Mouse (Mus musculus) small intestine, adult 2 months (tissue): ENCODE data around the gene Klk13. TPM values are rescaled to one million over a fixed set of nuclear protein-coding genes. Genes with fewer than 3 reads are reported as not detected.
"Not testable (repeated sequence)": the region's sequence is repeated elsewhere in the genome, so short reads cannot be mapped to it uniquely, and the experiment has no call there.

Experiments
- H3K27ac ChIP-seq: fragments of 200-500 bp; 2 replicates; pipeline ENCODE4 v1.5.1; 2012; ENCODE audit warnings: low read depth, low read length, control low read depth, inconsistent platforms; ENCODE audit not compliant: insufficient read depth
- H3K27me3 ChIP-seq: fragments of 200-500 bp; 2 replicates; pipeline ENCODE4 v1.6.1; 2012; ENCODE audit warnings: mild to moderate bottlenecking, moderate library complexity, low read length, inconsistent platforms; ENCODE audit not compliant: control insufficient read depth, insufficient read depth
- H3K36me3 ChIP-seq: fragments of 200-500 bp; 2 replicates; pipeline ENCODE4 v1.6.1; 2012; ENCODE audit warnings: mild to moderate bottlenecking, low read length, control low read depth, inconsistent platforms; ENCODE audit not compliant: control insufficient read depth, insufficient read depth
- H3K4me1 ChIP-seq: fragments of 200-500 bp; 2 replicates; pipeline ENCODE4 v1.6.1; 2012; ENCODE audit warnings: low read length, inconsistent platforms, mixed read lengths; ENCODE audit not compliant: control insufficient read depth, insufficient read depth, insufficient read length
- H3K4me3 ChIP-seq: fragments of 200-500 bp; 2 replicates; pipeline ENCODE4 v1.5.1; 2012; ENCODE audit warnings: low read depth, mild to moderate bottlenecking, control low read depth, inconsistent platforms, low read length, moderate library complexity
- CTCF ChIP-seq: fragments of 200-500 bp; IDR thresholded peaks from 2 replicates; pipeline ENCODE4 v1.5.1; 2012; ENCODE audit warnings: low read depth, mild to moderate bottlenecking, control low read depth, inconsistent platforms, low read length, moderate library complexity, mixed read lengths; ENCODE audit not compliant: insufficient replicate concordance, insufficient read length; ENCODE audit errors: extremely low read depth
- POLR2A ChIP-seq: fragments of 200-500 bp; IDR thresholded peaks from 2 replicates; pipeline ENCODE4 v1.6.1; 2012; ENCODE audit warnings: low read depth, mild to moderate bottlenecking, control low read depth, inconsistent platforms, low read length, moderate library complexity
- WGBS: fragments of 180-500 bp; shearing (Covaris S2); methylation state at CpG from one replicate; pipeline ENCODE4 v1.1.7; 2018; 5-methylcytosine and 5-hydroxymethylcytosine counted together
- polyA plus RNA-seq: library from polyadenylated mRNA; depleted of rRNA; stranded (reverse); fragments of >200 nt; gene quantifications from 2 replicates; pipeline ENCODE4 v1.2.3, GENCODE M21; 2012

Klk13 gene
- polyA plus RNA-seq, 1 experiment: not detected

DNA sequence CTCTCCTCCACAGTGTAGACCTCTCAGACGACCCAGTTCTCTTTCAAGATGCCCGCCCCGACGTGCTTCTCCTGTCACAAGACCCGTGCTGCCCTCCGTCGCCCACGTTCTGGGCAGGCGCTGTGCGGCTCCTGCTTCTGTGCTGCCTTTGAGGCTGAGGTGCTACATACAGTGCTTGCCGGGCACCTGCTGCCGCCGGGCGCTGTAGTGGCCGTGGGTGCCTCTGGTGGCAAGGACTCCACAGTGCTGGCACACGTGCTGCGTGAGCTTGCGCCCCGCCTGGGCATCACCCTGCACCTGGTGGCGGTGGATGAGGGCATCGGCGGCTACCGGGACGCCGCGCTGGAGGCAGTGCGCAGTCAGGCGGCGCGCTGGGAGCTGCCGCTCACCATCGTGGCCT is 37.3 kb upstream of the Klk13 start:
- Histone ChIP-seq H3K36me3 (peaks cover 31% of the 10 kb centered on the region), H3K4me3 (no peak overlapping the region), H3K27ac (no peak overlapping the region), H3K27me3 (no peaks in the 10 kb centered on the region), H3K4me1 (peaks cover 5% of the 10 kb centered on the region)
- 96% methylated on average over 32 of the region's 32 CpGs for WGBS
- TF ChIP-seq POLR2A (no peak), CTCF (no peak)

DNA sequence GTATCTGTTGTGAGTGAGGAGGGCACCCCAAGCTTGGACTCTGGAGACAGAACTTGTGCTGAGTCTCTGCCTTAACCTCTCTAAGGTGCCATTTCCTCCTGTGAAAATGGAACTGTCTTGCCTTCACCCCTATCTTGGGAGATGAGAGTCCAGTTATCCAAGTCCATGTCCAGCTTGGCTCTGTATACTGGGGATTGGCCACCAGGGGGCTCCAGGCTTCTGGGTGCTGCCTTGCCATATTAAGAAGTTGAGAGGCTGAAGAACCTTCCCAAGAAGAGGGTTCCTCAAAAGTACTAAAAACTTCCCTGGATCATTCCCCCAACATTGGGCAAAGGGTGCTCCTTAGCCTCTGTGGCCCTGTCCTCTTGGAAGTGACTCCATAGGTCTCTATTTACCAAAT is 33.9 kb upstream of the Klk13 start:
- H3K4me3 ChIP-seq: no peak overlapping the region
- H3K36me3 ChIP-seq: peaks cover 31% of the 10 kb centered on the region
- no peaks in the 10 kb centered on the region for H3K27me3 ChIP-seq
- H3K27ac ChIP-seq: no peak overlapping the region
- TF ChIP-seq POLR2A (no peak), CTCF (peak; percentile 65; the same call in 1 of the 2 replicates)
- H3K4me1 ChIP-seq: no peaks in the 10 kb centered on the region

DNA sequence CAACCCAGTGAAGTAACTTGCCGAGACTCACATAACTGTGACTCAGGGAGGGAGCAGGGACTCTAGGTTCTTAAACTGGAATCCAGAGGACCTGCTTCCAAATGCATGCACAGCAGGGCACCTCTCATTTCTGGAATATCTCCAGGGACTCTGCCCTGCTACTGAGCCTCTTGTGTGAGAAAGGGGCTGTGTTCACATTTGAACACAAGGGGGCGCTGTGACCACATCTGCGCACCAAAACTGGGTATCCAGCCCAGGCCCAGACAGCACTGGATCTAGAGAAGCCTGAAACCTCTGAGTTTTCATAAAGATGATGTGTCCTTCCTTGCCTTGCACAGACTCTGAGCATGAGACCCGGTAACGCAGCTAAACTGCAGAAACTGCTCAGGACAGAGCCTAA is 31.4 kb upstream of the Klk13 start:
- peaks cover 19% of the 10 kb centered on the region for H3K36me3 ChIP-seq
- WGBS: 25% methylated on average over 5 of the region's 5 CpGs
- H3K27me3 ChIP-seq: no peaks in the 10 kb centered on the region
- H3K4me1 ChIP-seq: no peaks in the 10 kb centered on the region
- no peak overlapping the region for H3K27ac ChIP-seq
- no peak overlapping the region for H3K4me3 ChIP-seq
- TF ChIP-seq CTCF: peak; percentile 82; the same call in 1 of the 2 replicates
- TF ChIP-seq POLR2A: no peak

- H3K27ac ChIP-seq, H3K4me1 ChIP-seq, H3K4me3 ChIP-seq, H3K27me3 ChIP-seq, H3K36me3 ChIP-seq: not testable (repeated sequence)
- WGBS: 11% methylated on average over 1 of the region's 1 CpGs
Observed at GRCm38 (mm10) chr7:43682511-43682910, 29.9 kb upstream of the Klk13 start.

- WGBS: 18% methylated on average over 7 of the region's 7 CpGs
- Histone ChIP-seq H3K27me3 (no peaks in the 10 kb centered on the region), H3K36me3 (no peaks in the 10 kb centered on the region), H3K27ac (no peak overlapping the region), H3K4me1 (no peaks in the 10 kb centered on the region), H3K4me3 (no peak overlapping the region)
- TF ChIP-seq CTCF (no peak), POLR2A (no peak)
Observed at GRCm38 (mm10) chr7:43685088-43685487, 27.3 kb upstream of the Klk13 start.

DNA sequence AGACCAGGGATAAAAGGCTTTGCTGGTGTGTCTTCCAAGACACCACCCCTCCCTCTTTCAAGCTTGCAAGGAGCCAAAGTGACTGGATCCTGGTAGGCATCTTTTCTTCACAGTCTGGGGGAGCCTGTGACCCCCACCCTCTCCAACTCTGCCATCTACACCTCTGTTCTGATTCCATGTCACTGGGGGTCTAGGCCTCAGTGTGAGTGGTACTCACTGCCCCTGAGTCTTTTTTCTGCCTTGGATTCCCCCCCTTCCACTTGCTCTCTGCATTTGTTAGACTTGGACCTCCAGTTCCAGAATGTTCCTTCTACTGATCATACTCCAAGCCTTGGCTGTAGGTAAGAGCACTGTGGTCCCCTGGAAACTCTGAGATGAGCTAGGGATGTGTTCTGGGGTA is 22.2 kb upstream of the Klk13 start, which contains the start of gene Klk14:
Gene Klk14, plus strand, starts transcription at position 301 of the 400 bp plus-strand sequence.
- no peak for TF ChIP-seq POLR2A
- no peak for TF ChIP-seq CTCF
- Histone ChIP-seq H3K27me3 (no peaks in the 10 kb centered on the region), H3K4me3 (no peak within 1 kb of the TSS)

DNA sequence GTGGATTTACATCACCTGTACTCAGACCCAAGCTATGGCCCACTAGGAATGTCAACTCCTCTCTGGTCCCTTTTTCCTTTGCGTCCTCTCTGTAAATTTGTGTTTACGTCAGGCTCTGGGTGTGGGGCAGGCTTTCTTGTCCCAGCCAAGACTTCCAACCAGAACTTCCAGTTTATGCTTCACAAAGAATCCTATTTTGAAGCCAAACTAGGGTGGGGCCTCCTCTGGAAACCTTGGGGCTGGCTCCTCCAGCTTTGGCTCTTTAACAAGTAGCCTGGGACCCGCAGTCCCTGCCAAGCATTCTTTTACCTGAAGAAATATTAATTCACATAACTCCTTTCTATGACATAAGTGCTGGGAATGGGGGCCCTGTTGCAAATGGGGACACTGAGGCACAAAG is 2.3 kb upstream of the Klk13 start:
- 78% methylated on average over 3 of the region's 3 CpGs for WGBS
- TF ChIP-seq CTCF: no peak
- no peak for TF ChIP-seq POLR2A
- H3K27ac ChIP-seq: no peak overlapping the region

More for the DNA sequence above, 22.2 kb upstream of the Klk13 start, which contains the start of gene Klk14:
- no peaks in the 10 kb centered on the region for H3K4me1 ChIP-seq
- H3K27ac ChIP-seq: no peak within 1 kb of the TSS
- H3K36me3 ChIP-seq: no peaks in the 10 kb centered on the region

DNA sequence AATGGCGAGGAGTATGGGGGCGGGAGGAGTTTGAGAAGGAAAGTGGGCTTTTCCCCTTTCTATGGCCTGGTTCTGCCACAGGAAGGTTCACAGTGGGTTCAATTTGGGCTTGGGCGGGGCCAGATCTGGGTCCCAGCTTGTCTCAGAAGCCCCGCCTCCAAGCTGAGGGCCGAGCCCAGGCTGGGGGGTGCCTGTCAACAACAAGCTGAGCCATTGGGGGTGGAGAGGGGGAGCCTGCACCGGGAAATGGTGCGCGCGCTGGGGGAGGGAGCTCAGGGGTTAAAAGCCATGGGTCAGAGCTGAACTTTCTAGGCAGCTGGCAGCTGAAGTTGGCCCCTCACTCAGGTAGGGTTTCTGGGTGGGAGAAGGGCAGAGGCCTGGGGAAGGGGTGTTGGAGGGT is 550 bp downstream of the Klk13 start:
- Histone ChIP-seq H3K27me3 (no peaks in the 10 kb centered on the region), H3K4me1 (no peaks in the 10 kb centered on the region), H3K4me3 (no peak overlapping the region), H3K27ac (no peak overlapping the region), H3K36me3 (no peaks in the 10 kb centered on the region)
- WGBS: 24% methylated on average over 9 of the region's 9 CpGs
- TF ChIP-seq POLR2A (no peak), CTCF (no peak)

More for the DNA sequence above, 2.3 kb upstream of the Klk13 start:
- no peak overlapping the region for H3K4me3 ChIP-seq
- no peaks in the 10 kb centered on the region for H3K27me3 ChIP-seq
- H3K36me3 ChIP-seq: no peaks in the 10 kb centered on the region
- H3K4me1 ChIP-seq: no peaks in the 10 kb centered on the region
